ENCODE assay signal across 9 mouse cellular contexts in genomic region chr7:119673465-119673864, GRCm38 (mm10). TPM values are rescaled to one million over a fixed set of nuclear protein-coding genes. Genes with fewer than 3 reads are reported as not detected.
DNase-seq lines count a peak whose midpoint lies in the region; ATAC-seq lines count a peak whose summit lies in the region.
"Had no signal": no experiment of that assay in that cellular context is flagged by ENCODE, and none has a peak within 500 bp of the region (broad histone marks: within the 10 kb centered on the region; RNA-seq: fewer than 3 reads in every experiment).

No protein-coding gene starts in this region.

- WGBS in heart, embryonic 12.5 days, result 14% methylated on average over 6 of the region's 6 CpGs
- 20% methylated on average over 6 of the region's 6 CpGs for WGBS in forebrain, embryonic 11.5 days
- 19% methylated on average over 6 of the region's 6 CpGs for WGBS in lung, embryonic 15.5 days

- DNase-seq in heart, postnatal 4 days, result peak; percentile 38
- peak; percentile 50 for DNase-seq in adrenal gland, postnatal 10 days
- DNase-seq in forebrain, embryonic 11.5 days (ENCODE audit: low spot score), result peak; percentile 67
- DNase-seq in kidney, postnatal 25 days, result peak; percentile 37 to 54
- peak; percentile 87 for DNase-seq in retina, embryonic 14.5 days (ENCODE audit: low spot score)
- DNase-seq in urinary bladder, adult 2 months (ENCODE audit: low spot score), result no peak

- H3K27me3 ChIP-seq in heart, embryonic 12.5 days (replicated peaks), result no peaks in the 10 kb centered on the region
- H3K27me3 ChIP-seq in forebrain, embryonic 11.5 days (ENCODE audit: control insufficient read depth, insufficient read depth, low read length), result no peaks in the 10 kb centered on the region
- H3K27me3 ChIP-seq in lung, embryonic 15.5 days, result no peaks in the 10 kb centered on the region
- H3K27me3 ChIP-seq: embryonic facial prominence, embryonic 12.5 days had no signal

- H3K4me3 ChIP-seq in heart, embryonic 12.5 days, result no peak overlapping the region
- no peak overlapping the region for H3K4me3 ChIP-seq in forebrain, embryonic 11.5 days (ENCODE audit: low read depth, low read length)
- H3K4me3 ChIP-seq in lung, embryonic 15.5 days, result no peak overlapping the region
- H3K4me3 ChIP-seq: embryonic facial prominence, embryonic 12.5 days had no signal

- no peak overlapping the region for H3K4me2 ChIP-seq in heart, embryonic 12.5 days
- H3K4me2 ChIP-seq in forebrain, embryonic 11.5 days (ENCODE audit: low read depth, low read length, severe bottlenecking), result no peak overlapping the region
- no peak overlapping the region for H3K4me2 ChIP-seq in lung, embryonic 15.5 days
- H3K4me2 ChIP-seq: embryonic facial prominence, embryonic 12.5 days had no signal

- H3K4me1 ChIP-seq in heart, embryonic 12.5 days (replicated peaks), result no peaks in the 10 kb centered on the region
- H3K4me1 ChIP-seq in forebrain, embryonic 11.5 days (replicated peaks; ENCODE audit: control insufficient read depth, insufficient read depth, low read length), result no peaks in the 10 kb centered on the region
- no peaks in the 10 kb centered on the region for H3K4me1 ChIP-seq in lung, embryonic 15.5 days
- H3K4me1 ChIP-seq: embryonic facial prominence, embryonic 12.5 days had no signal

- H3K9me3 ChIP-seq in heart, embryonic 12.5 days (replicated peaks), result no peaks in the 10 kb centered on the region
- no peaks in the 10 kb centered on the region for H3K9me3 ChIP-seq in forebrain, embryonic 11.5 days (ENCODE audit: control insufficient read depth, low read length)
- H3K9me3 ChIP-seq in lung, embryonic 15.5 days, result no peaks in the 10 kb centered on the region
- H3K9me3 ChIP-seq: embryonic facial prominence, embryonic 12.5 days had no signal

- H3K36me3 ChIP-seq in heart, embryonic 12.5 days, result no peaks in the 10 kb centered on the region
- no peaks in the 10 kb centered on the region for H3K36me3 ChIP-seq in forebrain, embryonic 11.5 days (ENCODE audit: control insufficient read depth, insufficient read depth, low read length)
- no peaks in the 10 kb centered on the region for H3K36me3 ChIP-seq in lung, embryonic 15.5 days
- H3K36me3 ChIP-seq: embryonic facial prominence, embryonic 12.5 days had no signal

- no peak for ATAC-seq in heart, embryonic 12.5 days (ENCODE audit: insufficient number of reproducible peaks, low FRiP score)
- ATAC-seq in forebrain, embryonic 11.5 days (replicated peaks; ENCODE audit: low FRiP score), result peak; percentile 55
- 0 out of 2 replicates have a peak, but pooled peaks have one; percentile 49 for ATAC-seq in lung, embryonic 15.5 days (ENCODE audit: borderline replicate concordance, extremely low read depth, low FRiP score, low TSS enrichment)

- H3K9ac ChIP-seq in heart, embryonic 12.5 days, result no peak overlapping the region
- H3K9ac ChIP-seq in forebrain, embryonic 11.5 days (ENCODE audit: low read length), result no peak overlapping the region
- no peak overlapping the region for H3K9ac ChIP-seq in lung, embryonic 15.5 days
- H3K9ac ChIP-seq: embryonic facial prominence, embryonic 12.5 days had no signal

- H3K27ac ChIP-seq in heart, embryonic 12.5 days (ENCODE audit: poor library complexity, severe bottlenecking), result no peak overlapping the region
- no peak overlapping the region for H3K27ac ChIP-seq in forebrain, embryonic 11.5 days (ENCODE audit: low read depth, low read length)
- no peak overlapping the region for H3K27ac ChIP-seq in lung, embryonic 15.5 days
- H3K27ac ChIP-seq: embryonic facial prominence, embryonic 12.5 days had no signal

RNA-seq across cellular contexts. Expression of gene Acsm4, which starts 16.4 kb away (rescaled TPM):
- total RNA-seq in heart, postnatal 4 days (2021), result not detected
- not detected in 2 replicates for polyA plus RNA-seq in heart, embryonic 12.5 days (2016; fragmentation: Nextera tagmentation; extraction: Ambion mirVana)
- not detected for total RNA-seq in adrenal gland, postnatal 10 days (2021)
- 0.92 and 1.7 TPM in 2 replicates for polyA plus RNA-seq in forebrain, embryonic 11.5 days (2014; fragmentation: Nextera tagmentation; extraction: Ambion mirVana)
- polyA plus RNA-seq in lung, embryonic 15.5 days (2015; fragmentation: Nextera tagmentation; extraction: Ambion mirVana), result 0.09 TPM in 1 of 2 replicates, not detected in the other
- not detected in 2 replicates for polyA plus RNA-seq in urinary bladder, adult 2 months (2012; rRNA removed)

RNA-seq across cellular contexts. Expression of gene Thumpd1, which starts 47.1 kb away (rescaled TPM):
- total RNA-seq in heart, postnatal 4 days (2021), result 10 to 100 TPM; 28.8 to 30.2 TPM
- polyA plus RNA-seq in heart, embryonic 12.5 days (2016; fragmentation: Nextera tagmentation; extraction: Ambion mirVana), result 58.4 and 59.6 TPM in 2 replicates
- total RNA-seq in adrenal gland, postnatal 10 days (2021), result 10 to 100 TPM; 30.7 to 32.3 TPM
- 101 TPM in 2 replicates for polyA plus RNA-seq in forebrain, embryonic 11.5 days (2014; fragmentation: Nextera tagmentation; extraction: Ambion mirVana)
- polyA plus RNA-seq in lung, embryonic 15.5 days (2015; fragmentation: Nextera tagmentation; extraction: Ambion mirVana), result 70.1 and 72.0 TPM in 2 replicates
- polyA plus RNA-seq in urinary bladder, adult 2 months (2012; rRNA removed), result 29.7 and 31.3 TPM in 2 replicates
